9 mouse cellular contexts compared by ENCODE assay signal in the genomic region with DNA sequence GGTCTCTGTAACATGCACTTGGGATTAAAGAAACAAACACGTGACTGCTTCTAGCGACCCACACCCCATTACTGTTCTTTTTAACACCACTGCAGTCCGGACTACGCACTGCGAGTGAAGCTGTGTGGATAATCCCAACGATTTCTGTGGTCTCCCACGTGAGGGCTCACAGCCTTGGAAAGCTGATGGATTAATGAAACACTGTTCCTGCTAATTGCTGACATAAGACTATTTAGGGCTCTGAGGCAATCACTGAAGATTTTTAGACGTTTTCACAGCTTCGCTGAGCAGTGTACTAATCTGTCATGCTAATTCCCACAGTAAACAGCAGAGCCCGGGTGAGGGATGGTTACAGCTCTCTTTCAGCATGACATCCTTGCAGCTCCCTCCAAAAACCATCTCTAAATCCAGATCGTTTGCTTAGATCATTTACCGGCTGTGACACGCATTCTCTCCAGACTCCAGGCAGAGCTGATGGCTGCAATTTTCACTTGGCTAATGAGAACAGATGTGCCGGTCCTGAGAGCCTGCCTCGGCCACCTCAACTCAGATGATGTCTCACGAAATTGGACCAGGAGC.
DNase-seq lines count a peak whose midpoint lies in the region; ATAC-seq lines count a peak whose summit lies in the region.
"Had no signal": no experiment of that assay in that cellular context is flagged by ENCODE, and none has a peak within 500 bp of the region (broad histone marks: within the 10 kb centered on the region; RNA-seq: fewer than 3 reads in every experiment).

No protein-coding gene starts in this region.

- intact Hi-C loops in heart, postnatal 36 days (cut with DNase I), result no loop called here

- no peak for ATAC-seq in embryonic facial prominence, embryonic 15.5 days (ENCODE audit: insufficient number of reproducible peaks, low FRiP score, low TSS enrichment, low read depth)
- ATAC-seq in intestine, embryonic 16.5 days, result 0 out of 2 replicates have a peak, but pooled peaks have one; percentile 28
- ATAC-seq: liver, embryonic 12.5 days had no signal

- 18% methylated on average over 16 of the region's 16 CpGs for WGBS in embryonic facial prominence, embryonic 15.5 days
- WGBS in intestine, embryonic 16.5 days, result 21% methylated on average over 16 of the region's 16 CpGs

- no peaks in the 10 kb centered on the region for H3K9me3 ChIP-seq in embryonic facial prominence, embryonic 15.5 days (replicated peaks)
- no peaks in the 10 kb centered on the region for H3K9me3 ChIP-seq in intestine, embryonic 16.5 days (ENCODE audit: control insufficient read depth, low read length)
- H3K9me3 ChIP-seq: liver, embryonic 12.5 days had no signal

- peaks cover 15% of the 10 kb centered on the region for H3K4me1 ChIP-seq in embryonic facial prominence, embryonic 15.5 days
- H3K4me1 ChIP-seq in intestine, embryonic 16.5 days (ENCODE audit: control insufficient read depth, insufficient read depth, low read length), result no peaks in the 10 kb centered on the region
- H3K4me1 ChIP-seq: liver, embryonic 12.5 days had no signal

- H3K36me3 ChIP-seq in embryonic facial prominence, embryonic 15.5 days, result no peaks in the 10 kb centered on the region
- no peaks in the 10 kb centered on the region for H3K36me3 ChIP-seq in intestine, embryonic 16.5 days (ENCODE audit: control insufficient read depth, insufficient read depth, low read length)
- H3K36me3 ChIP-seq: liver, embryonic 12.5 days had no signal

- no peak overlapping the region for H3K4me3 ChIP-seq in embryonic facial prominence, embryonic 15.5 days (replicated peaks)
- H3K4me3 ChIP-seq in intestine, embryonic 16.5 days (ENCODE audit: low read length), result no peak overlapping the region
- H3K4me3 ChIP-seq: liver, embryonic 12.5 days had no signal

- no peak overlapping the region for H3K9ac ChIP-seq in embryonic facial prominence, embryonic 15.5 days
- no peak overlapping the region for H3K9ac ChIP-seq in intestine, embryonic 16.5 days (ENCODE audit: low read depth, low read length)
- H3K9ac ChIP-seq: liver, embryonic 12.5 days had no signal

- peak; percentile 17 for DNase-seq in layer of hippocampus, adult 11-12 months (ENCODE audit: low spot score)
- DNase-seq in layer of hippocampus, postnatal 25 days (ENCODE audit: extremely low spot score in 1 of 2, low spot score in 1 of 2), result no peak
- DNase-seq in retina, embryonic 14.5 days (ENCODE audit: low spot score), result peak; percentile 57
- DNase-seq in thymus, postnatal 0 days (ENCODE audit: low spot score), result no peak
- DNase-seq in spleen, postnatal 14 days (ENCODE audit: low spot score in 2 of 2), result no peak
- DNase-seq in heart, postnatal 36 days, result no peak

- H3K4me2 ChIP-seq in embryonic facial prominence, embryonic 15.5 days (replicated peaks), result peak overlapping the region; percentile 36
- H3K4me2 ChIP-seq in intestine, embryonic 16.5 days (ENCODE audit: low read depth, low read length), result no peak overlapping the region
- H3K4me2 ChIP-seq: liver, embryonic 12.5 days had no signal

- H3K27ac ChIP-seq in embryonic facial prominence, embryonic 15.5 days (replicated peaks), result no peak overlapping the region
- H3K27ac ChIP-seq in intestine, embryonic 16.5 days (ENCODE audit: low read length), result no peak overlapping the region
- H3K27ac ChIP-seq: liver, embryonic 12.5 days had no signal

- H3K27me3 ChIP-seq in embryonic facial prominence, embryonic 15.5 days, result peaks cover 8% of the 10 kb centered on the region; the same call in 1 of the 2 replicates
- H3K27me3 ChIP-seq in intestine, embryonic 16.5 days (replicated peaks; ENCODE audit: control insufficient read depth, insufficient read depth, low read length), result no peaks in the 10 kb centered on the region
- H3K27me3 ChIP-seq: liver, embryonic 12.5 days had no signal

Comparison
In these comparisons a context has a peak if more than half of its experiments do, and no peak if none do; other contexts are left out.
1. DNase-seq: peak in layer of hippocampus, adult 11-12 months (single experiment) and retina, embryonic 14.5 days (single experiment); none in layer of hippocampus, postnatal 25 days (0 of 2), thymus, postnatal 0 days (single experiment), spleen, postnatal 14 days (0 of 2) and heart, postnatal 36 days (0 of 2).